In the genomic region with DNA sequence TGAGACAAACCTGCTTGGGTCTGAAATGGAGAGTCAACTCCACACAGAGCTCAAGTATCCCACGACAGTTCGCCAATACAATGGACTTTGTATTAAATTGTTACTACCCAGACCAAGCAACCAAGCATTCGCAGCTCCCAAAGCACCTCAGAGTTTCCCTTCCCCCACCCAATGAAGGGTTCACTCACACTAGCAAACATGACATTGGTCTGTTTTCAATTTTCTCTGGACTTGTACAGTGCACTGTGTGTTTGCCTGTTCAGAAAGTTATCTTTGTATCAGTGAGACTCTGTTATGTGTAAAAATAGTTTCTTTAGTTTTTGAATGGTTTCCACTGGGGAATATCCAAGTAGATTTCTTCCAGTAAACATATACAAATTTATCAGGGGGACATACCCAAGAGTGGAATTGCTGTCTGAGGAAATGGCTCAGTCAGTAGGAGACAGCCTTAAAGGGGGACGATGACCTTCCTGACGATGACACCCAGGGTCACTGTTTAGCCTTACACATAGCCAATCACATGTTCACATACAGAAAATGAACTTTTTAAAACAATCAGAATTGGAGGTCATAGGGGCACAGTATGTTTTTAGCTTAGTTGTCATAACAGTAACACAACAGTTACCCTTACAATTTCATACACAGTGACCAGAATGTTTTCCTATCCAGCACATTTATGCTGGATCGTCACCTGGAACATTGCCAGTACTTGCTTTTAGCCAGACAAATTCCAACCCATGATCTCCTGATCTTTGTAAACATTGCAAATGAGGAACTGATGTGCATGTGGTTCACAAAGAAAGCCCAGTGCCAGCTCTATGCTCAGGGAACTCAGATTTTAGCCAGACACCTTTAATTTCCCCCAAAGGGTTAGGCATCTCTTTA, we compare ENCODE assay signal across 16 mouse cellular contexts. TPM values are rescaled to one million over a fixed set of nuclear protein-coding genes. Genes with fewer than 3 reads are reported as not detected.
DNase-seq lines count a peak whose midpoint lies in the region; ATAC-seq and TF ChIP-seq lines count a peak whose summit lies in the region.
"Had no signal": no experiment of that assay in that cellular context is flagged by ENCODE, and none has a peak within 500 bp of the region (broad histone marks: within the 10 kb centered on the region; RNA-seq: fewer than 3 reads in every experiment).

No protein-coding gene starts in this region.

- H3K4me1 ChIP-seq in kidney, adult 2 months (ENCODE audit: control insufficient read depth, insufficient read depth, low read length), result peaks cover 2% of the 10 kb centered on the region; the same call in 1 of the 2 replicates
- 0 out of 2 replicates have a peak, but pooled peaks cover 4% of the 10 kb centered on the region for H3K4me1 ChIP-seq in kidney, embryonic 14.5 days (ENCODE audit: control insufficient read depth, insufficient read depth, low read length)
- H3K4me1 ChIP-seq in testis, adult 2 months (ENCODE audit: control insufficient read depth, insufficient read depth, low read length), result peaks cover 13% of the 10 kb centered on the region
- H3K4me1 ChIP-seq in lung, postnatal 0 days (ENCODE audit: insufficient read depth, low read depth, low read length), result no peaks in the 10 kb centered on the region

- no peak for TF ChIP-seq CTCF in kidney, adult 2 months (conservative IDR thresholded peaks at IDR 0.05; ENCODE audit: insufficient read depth, insufficient read length, low read depth, low read length)
- TF ChIP-seq CTCF in testis, adult 2 months (IDR thresholded peaks at IDR 0.05; ENCODE audit: control insufficient read depth, insufficient read depth, insufficient replicate concordance, low read depth, low read length), result no peak
- no peak for TF ChIP-seq CTCF in lung, postnatal 0 days (IDR thresholded peaks at IDR 0.05)

- no peak overlapping the region for H3K4me3 ChIP-seq in kidney, adult 2 months (ENCODE audit: insufficient read depth, low read depth, low read length)
- no peak overlapping the region for H3K4me3 ChIP-seq in kidney, embryonic 14.5 days (ENCODE audit: low read length)
- peak overlapping the region; percentile 43 for H3K4me3 ChIP-seq in testis, adult 2 months (ENCODE audit: control insufficient read depth, low read depth, low read length)
- H3K4me3 ChIP-seq in lung, postnatal 0 days (ENCODE audit: low read depth, low read length), result no peak overlapping the region
- H3K4me3 ChIP-seq: heart, adult 2 months; neural tube, embryonic 13.5 days had no signal

- intact Hi-C loops in heart, postnatal 25 days (cut with DNase I), result loop anchor here (1.0 to 10.0 kb wide), 3 partner anchors 95 to 242 kb away; partner anchors contain the start of genes Fbl and Selenov

- TF ChIP-seq POLR2A in kidney, adult 2 months (IDR thresholded peaks at IDR 0.05; ENCODE audit: low read depth, low read length), result no peak
- no peak for TF ChIP-seq POLR2A in testis, adult 2 months (IDR thresholded peaks at IDR 0.05; ENCODE audit: control insufficient read depth, low read depth, low read length)

- H3K9ac ChIP-seq in kidney, embryonic 14.5 days (ENCODE audit: low read depth, low read length), result no peak overlapping the region; the same call in 1 of the 2 replicates
- no peak overlapping the region for H3K9ac ChIP-seq in lung, postnatal 0 days (replicated peaks; ENCODE audit: low read depth)
- H3K9ac ChIP-seq: neural tube, embryonic 13.5 days had no signal

- 61% methylated on average over 6 of the region's 6 CpGs for WGBS in kidney, adult 2 months
- 78% methylated on average over 6 of the region's 6 CpGs for WGBS in kidney, embryonic 14.5 days
- 56% methylated on average over 6 of the region's 6 CpGs for WGBS in lung, postnatal 0 days

- H3K9me3 ChIP-seq in kidney, embryonic 14.5 days (ENCODE audit: control insufficient read depth, low read length), result no peaks in the 10 kb centered on the region
- H3K9me3 ChIP-seq in lung, postnatal 0 days (ENCODE audit: low read length), result no peaks in the 10 kb centered on the region
- H3K9me3 ChIP-seq: neural tube, embryonic 13.5 days had no signal

- no peak for ATAC-seq in kidney, embryonic 14.5 days (ENCODE audit: low FRiP score, low TSS enrichment)
- ATAC-seq in lung, postnatal 0 days, result peak; percentile 62
- ATAC-seq in granulocyte monocyte progenitor cell, adult 5-6 weeks (replicated peaks; ENCODE audit: poor library complexity, severe bottlenecking), result no peak
- ATAC-seq: midbrain, embryonic 16.5 days had no signal

- peak; percentile 54 for DNase-seq in kidney, adult 2 months
- DNase-seq in testis, postnatal 14 days (ENCODE audit: low spot score), result no peak
- DNase-seq in lung, postnatal 0 days (ENCODE audit: low spot score), result peak; percentile 89
- no peak for DNase-seq in heart, postnatal 25 days (ENCODE audit: low spot score)
- no peak for DNase-seq in frontal cortex, postnatal 25 days (ENCODE audit: low spot score in 2 of 2)
- DNase-seq: cerebellum, postnatal 36 days; heart, adult 2 months; heart, postnatal 14 days; layer of hippocampus, adult 9-11 months; thymus, postnatal 25 days had no signal

- H3K4me2 ChIP-seq in kidney, embryonic 14.5 days (replicated peaks; ENCODE audit: low read depth, low read length), result no peak overlapping the region
- H3K4me2 ChIP-seq in lung, postnatal 0 days (replicated peaks; ENCODE audit: low read depth, low read length), result no peak overlapping the region
- H3K4me2 ChIP-seq: neural tube, embryonic 13.5 days had no signal

- H3K27ac ChIP-seq in kidney, adult 2 months (ENCODE audit: insufficient read depth, low read depth, low read length), result no peak overlapping the region
- no peak overlapping the region for H3K27ac ChIP-seq in kidney, embryonic 14.5 days (ENCODE audit: low read depth, low read length)
- H3K27ac ChIP-seq in testis, adult 2 months (ENCODE audit: control insufficient read depth, insufficient read depth, low read depth, low read length), result no peak overlapping the region
- peak overlapping the region; percentile 64; the same call in 1 of the 2 replicates for H3K27ac ChIP-seq in lung, postnatal 0 days (ENCODE audit: low read length)
- H3K27ac ChIP-seq: heart, adult 2 months; neural tube, embryonic 13.5 days had no signal

- no peaks in the 10 kb centered on the region for H3K27me3 ChIP-seq in kidney, adult 2 months (replicated peaks; ENCODE audit: control insufficient read depth, insufficient read depth, low read length)
- H3K27me3 ChIP-seq in kidney, embryonic 14.5 days (ENCODE audit: control insufficient read depth, insufficient read depth, low read length), result no peaks in the 10 kb centered on the region
- H3K27me3 ChIP-seq in testis, adult 2 months (ENCODE audit: control insufficient read depth, insufficient read depth, low read length), result no peaks in the 10 kb centered on the region
- no peaks in the 10 kb centered on the region for H3K27me3 ChIP-seq in lung, postnatal 0 days (replicated peaks; ENCODE audit: insufficient read depth, low read length)
- H3K27me3 ChIP-seq: neural tube, embryonic 13.5 days had no signal

- 0 out of 2 replicates have a peak, but pooled peaks have one; percentile 43 for TF ChIP-seq EP300 in lung, postnatal 0 days (IDR thresholded peaks at IDR 0.05)

- no peaks in the 10 kb centered on the region for H3K36me3 ChIP-seq in kidney, adult 2 months (ENCODE audit: control insufficient read depth, insufficient read depth, low read length)
- H3K36me3 ChIP-seq in kidney, embryonic 14.5 days (ENCODE audit: control insufficient read depth, insufficient read depth, low read length), result peaks cover 6% of the 10 kb centered on the region
- peaks cover under 1% of the 10 kb centered on the region; the same call in 1 of the 2 replicates for H3K36me3 ChIP-seq in testis, adult 2 months (ENCODE audit: control insufficient read depth, insufficient read depth, low read length)
- peaks cover 1% of the 10 kb centered on the region; the same call in 1 of the 2 replicates for H3K36me3 ChIP-seq in lung, postnatal 0 days (ENCODE audit: insufficient read depth, low read length)

RNA-seq across cellular contexts. Expression of gene Psmc4, which starts 3.4 kb away (rescaled TPM):
- polyA plus RNA-seq in kidney, adult 2 months (2012; rRNA removed), result 107 and 115 TPM in 2 replicates
- 301 and 321 TPM in 2 replicates for polyA plus RNA-seq in kidney, embryonic 14.5 days (2014; fragmentation: Nextera tagmentation; extraction: Ambion mirVana)
- polyA plus RNA-seq in testis, adult 2 months (2012; rRNA removed), result 55.5 and 57.6 TPM in 2 replicates
- 153 and 170 TPM in 2 replicates for polyA plus RNA-seq in lung, postnatal 0 days (2015; fragmentation: Nextera tagmentation; extraction: Ambion mirVana)
- 10 to 100 TPM; 86.9 to 94.6 TPM for total RNA-seq in heart, postnatal 25 days (2021)
- total RNA-seq in granulocyte monocyte progenitor cell, adult 5-6 weeks (2014; fragmentation: Nextera tagmentation), result 151 and 161 TPM in 2 replicates
- total RNA-seq in granulocyte monocyte progenitor cell, adult 5-6 weeks (2017), result 165 and 198 TPM in 2 replicates

RNA-seq across cellular contexts. Expression of gene Fcgbp, which starts 17.7 kb away (rescaled TPM):
- polyA plus RNA-seq in kidney, adult 2 months (2012; rRNA removed), result 7.7 and 10.3 TPM in 2 replicates
- 0.19 and 0.49 TPM in 2 replicates for polyA plus RNA-seq in kidney, embryonic 14.5 days (2014; fragmentation: Nextera tagmentation; extraction: Ambion mirVana)
- 1.3 and 3.4 TPM in 2 replicates for polyA plus RNA-seq in testis, adult 2 months (2012; rRNA removed)
- polyA plus RNA-seq in lung, postnatal 0 days (2015; fragmentation: Nextera tagmentation; extraction: Ambion mirVana), result 1.9 and 2.2 TPM in 2 replicates
- total RNA-seq in heart, postnatal 25 days (2021), result not detected
- not detected in 2 replicates for total RNA-seq in granulocyte monocyte progenitor cell, adult 5-6 weeks (2014; fragmentation: Nextera tagmentation)
- total RNA-seq in granulocyte monocyte progenitor cell, adult 5-6 weeks (2017), result not detected in 2 replicates
- total RNA-seq: adrenal gland, adult 18-20 months had no signal

RNA-seq across cellular contexts. Expression of gene Zfp850, which starts 39.4 kb away (rescaled TPM):
- polyA plus RNA-seq in kidney, adult 2 months (2012; rRNA removed), result 0.11 and 0.29 TPM in 2 replicates
- polyA plus RNA-seq in kidney, embryonic 14.5 days (2014; fragmentation: Nextera tagmentation; extraction: Ambion mirVana), result 3.6 and 6.5 TPM in 2 replicates
- 1.3 and 2.8 TPM in 2 replicates for polyA plus RNA-seq in testis, adult 2 months (2012; rRNA removed)
- 1.0 TPM in 2 replicates for polyA plus RNA-seq in lung, postnatal 0 days (2015; fragmentation: Nextera tagmentation; extraction: Ambion mirVana)
- total RNA-seq in heart, postnatal 25 days (2021), result under 1 TPM; 0.75 to 0.94 TPM
- 3.1 and 4.8 TPM in 2 replicates for total RNA-seq in granulocyte monocyte progenitor cell, adult 5-6 weeks (2014; fragmentation: Nextera tagmentation)
- total RNA-seq in granulocyte monocyte progenitor cell, adult 5-6 weeks (2017), result 11.9 and 12.2 TPM in 2 replicates

Comparison
In these comparisons a context has a peak if more than half of its experiments do, and no peak if none do; other contexts are left out.
1. DNase-seq: peak in kidney, adult 2 months (single experiment) and lung, postnatal 0 days (single experiment); none in testis, postnatal 14 days (single experiment), heart, postnatal 25 days (single experiment) and frontal cortex, postnatal 25 days (0 of 2).